Mouse (Mus musculus): ENCODE measurements around the gene Cxcl16.

DNA sequence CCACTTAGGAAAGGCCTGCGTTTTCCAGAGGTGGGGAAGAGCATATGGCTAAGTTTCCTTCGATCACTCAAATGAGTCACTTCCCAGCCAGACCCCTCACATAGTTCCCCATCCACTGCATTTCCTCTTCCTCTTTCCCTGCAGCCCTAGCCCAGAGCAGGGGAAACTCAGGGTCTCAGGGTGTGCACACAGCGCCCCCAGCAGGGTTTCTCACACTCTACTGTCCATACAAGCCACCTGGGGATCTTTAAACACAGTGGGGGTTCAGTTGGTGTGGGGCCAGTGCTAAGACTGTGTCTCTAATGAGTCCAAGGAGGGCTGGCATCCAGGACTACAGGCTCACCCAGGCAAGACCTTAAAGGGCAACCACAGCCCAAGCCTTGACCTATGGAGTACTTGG, 13.0 kb downstream of the Cxcl16 start:
- TF ChIP-seq CTCF (IDR thresholded peaks at IDR 0.05; ENCODE audit: low read depth): peak; percentile 47
- TF ChIP-seq EP300 (IDR thresholded peaks at IDR 0.05; ENCODE audit: low read depth): no peak
